Mouse (Mus musculus) liver, embryonic 14.5 days (tissue): ENCODE data around the gene Macf1.

ENCODE experiments used
- CTCF ChIP-seq: IDR thresholded peaks from 2 replicates; pipeline ENCODE4 v1.5.1; 2016; ENCODE audit warnings: antibody characterized with exemption, low read depth, control low read depth
- EP300 ChIP-seq: IDR thresholded peaks from 2 replicates; pipeline ENCODE4 v1.6.1; 2016; ENCODE audit warnings: antibody characterized with exemption, low read depth

GRCm38 (mm10) chr4:123666517-123666916 is 17.6 kb downstream of the Macf1 start:
- peak; percentile 23; the same call in 1 of the 2 replicates for TF ChIP-seq CTCF
- no peak for TF ChIP-seq EP300
